Mouse (Mus musculus): ENCODE data around the gene Gm4869. TPM values are rescaled to one million over a fixed set of nuclear protein-coding genes. Genes with fewer than 3 reads are reported as not detected.
"Not testable (repeated sequence)": the region's sequence is repeated elsewhere in the genome, so short reads cannot be mapped to it uniquely, and the experiment has no call there.

The Gm4869 gene
- total RNA-seq, 2 experiments from 2014 or later: not detected

DNA sequence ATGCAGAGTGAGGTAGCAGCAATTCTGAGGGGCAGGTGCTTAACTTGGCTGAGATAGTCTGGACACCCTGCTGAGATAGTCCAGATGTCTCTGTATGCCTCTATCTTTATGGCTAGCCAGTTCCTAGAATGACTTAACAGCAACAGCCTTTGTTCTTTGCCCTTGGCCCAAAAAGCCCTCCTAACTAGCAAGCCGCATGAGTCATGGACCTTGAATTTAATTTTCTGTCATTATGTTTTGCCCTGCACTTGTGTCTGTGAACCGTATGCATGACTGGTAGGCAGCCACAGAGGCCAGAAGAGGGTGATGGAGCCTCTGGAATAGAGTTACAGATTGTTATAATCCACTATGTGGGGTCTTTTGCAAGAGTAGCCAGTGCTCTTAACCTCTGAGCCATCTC, 17.7 kb downstream of the Gm4869 start:
- not testable (repeated sequence) for ATAC-seq (replicated peaks; ENCODE audit: poor library complexity)

DNA sequence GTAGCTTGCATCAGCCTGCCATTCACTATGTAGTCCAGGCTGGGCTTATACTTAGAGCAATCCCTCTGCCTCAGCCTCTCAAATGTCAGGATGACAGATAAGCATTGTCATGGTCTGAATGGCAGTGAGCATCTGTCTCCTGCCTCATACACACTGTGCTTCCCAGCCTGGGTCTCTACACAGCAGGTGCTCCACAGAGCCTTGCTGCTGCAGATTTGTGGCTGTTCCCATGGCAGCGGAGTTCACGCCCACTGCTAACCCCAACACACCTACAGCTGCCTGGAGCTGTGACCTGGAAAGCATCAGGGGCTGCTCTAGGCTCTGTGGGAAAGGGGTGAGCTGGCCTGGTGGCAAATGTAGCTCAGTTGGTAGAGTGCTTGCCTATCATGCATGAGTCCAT, 19.5 kb downstream of the Gm4869 start:
- ATAC-seq (replicated peaks; ENCODE audit: poor library complexity): no peak

DNA sequence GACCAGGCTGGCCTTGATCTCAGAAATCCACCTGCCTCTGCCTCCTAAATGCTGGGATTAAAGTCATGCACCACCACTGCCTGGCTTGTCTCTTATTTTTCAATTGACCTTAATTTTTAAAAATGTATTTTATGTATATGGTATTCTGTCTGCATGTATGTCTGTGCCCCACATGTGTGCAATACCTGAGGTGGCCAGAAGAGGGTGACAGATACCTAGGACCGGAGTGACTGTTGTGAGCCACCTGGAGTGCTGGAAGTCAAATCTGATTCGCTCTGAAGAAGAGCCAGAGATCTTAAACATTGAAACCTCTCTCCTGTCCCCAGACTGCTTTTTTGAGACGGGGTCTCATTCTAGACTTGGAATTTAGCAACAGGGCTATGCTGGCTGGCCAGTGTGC, 26.9 kb downstream of the Gm4869 start:
- ATAC-seq (replicated peaks; ENCODE audit: poor library complexity): peak; percentile 89

DNA sequence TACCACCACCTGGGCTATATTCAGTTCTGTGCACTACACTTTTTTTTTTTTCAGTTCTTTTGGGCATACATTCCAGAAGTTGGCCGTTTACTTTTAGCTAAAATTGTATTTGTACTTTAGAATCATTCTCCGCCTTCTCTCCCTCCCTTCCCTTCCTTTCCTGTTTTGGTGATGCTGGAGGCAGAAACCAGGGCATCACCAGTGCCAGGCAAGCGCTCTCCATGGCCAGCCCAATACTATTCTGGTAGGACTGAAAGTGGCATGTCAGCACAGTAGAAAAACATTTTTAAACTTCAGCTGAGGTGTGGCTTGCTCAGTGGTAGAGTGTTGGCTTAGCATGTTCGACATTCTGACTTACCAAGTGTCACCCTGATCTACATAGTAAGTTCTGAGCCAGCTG, 36.0 kb downstream of the Gm4869 start:
- no peak for ATAC-seq (replicated peaks; ENCODE audit: poor library complexity)

DNA sequence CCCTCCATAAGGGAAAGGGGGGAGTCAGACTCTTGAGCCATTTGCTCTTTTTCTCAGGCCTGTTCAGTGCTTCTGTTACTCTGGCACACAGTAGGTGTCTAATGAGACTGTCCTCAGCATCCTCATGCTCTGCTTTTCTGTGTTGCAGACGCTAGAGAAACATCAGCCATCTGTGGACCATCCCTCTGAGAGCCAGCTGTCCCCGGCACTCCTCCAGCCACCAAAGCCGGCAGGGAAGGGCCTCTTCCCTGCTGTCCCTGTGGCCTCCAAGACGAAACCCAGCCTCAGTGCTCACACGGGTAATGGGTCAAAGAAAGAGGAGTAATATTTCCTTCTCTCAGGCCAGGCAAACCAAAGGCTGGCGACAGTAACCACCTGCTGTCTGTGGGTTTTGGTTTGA, 45.7 kb downstream of the Gm4869 start:
- ATAC-seq (replicated peaks; ENCODE audit: poor library complexity): no peak

DNA sequence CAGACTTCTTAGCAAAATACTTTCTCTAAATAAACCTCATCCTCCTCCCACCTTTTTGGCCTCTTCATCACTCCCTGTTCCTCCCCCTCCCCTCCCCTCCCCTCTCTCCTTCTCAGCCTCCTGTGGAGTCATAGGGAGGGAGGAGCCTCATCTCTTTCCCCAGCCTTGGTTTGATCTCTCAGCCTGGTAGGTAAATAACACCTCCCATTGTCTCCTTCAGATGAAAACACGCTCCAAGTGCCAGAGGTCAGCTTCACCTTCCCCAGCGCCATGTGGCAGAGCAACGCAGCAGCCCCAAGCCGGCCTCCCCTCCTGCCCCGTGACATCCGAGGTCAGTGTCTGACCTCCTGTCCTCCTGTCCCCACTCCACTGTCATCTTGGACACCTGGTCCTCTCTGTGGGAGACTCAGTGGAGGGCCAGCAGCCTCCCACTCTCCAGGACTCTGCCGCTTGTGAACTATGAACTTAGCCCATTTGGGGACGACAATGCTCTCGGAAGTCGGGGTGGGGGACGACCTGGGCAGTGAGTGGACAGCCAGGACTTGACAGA, 47.3 kb downstream of the Gm4869 start:
- ATAC-seq (replicated peaks; ENCODE audit: poor library complexity): no peak

DNA sequence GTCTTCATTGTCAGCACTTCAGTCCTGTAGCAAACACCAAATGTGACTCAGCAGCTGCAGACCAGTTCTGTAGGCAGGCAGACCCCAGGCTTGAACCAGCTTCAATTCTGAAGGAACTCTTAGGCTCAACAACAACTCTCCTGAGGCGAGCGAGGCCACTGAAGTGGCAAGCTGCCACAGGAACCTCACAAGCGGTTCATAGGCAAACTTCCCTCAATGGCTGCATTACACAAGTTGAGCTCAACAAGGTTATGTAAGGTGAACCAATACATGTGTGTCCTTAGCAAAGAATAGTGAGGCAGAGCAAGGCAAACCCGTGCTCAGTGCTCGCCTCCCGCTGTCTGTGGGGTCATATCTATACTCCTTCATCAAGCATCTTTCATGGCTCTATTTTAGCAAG, 52.7 kb downstream of the Gm4869 start:
- peak; percentile 16; the same call in 1 of the 2 replicates for ATAC-seq (replicated peaks; ENCODE audit: poor library complexity)

DNA sequence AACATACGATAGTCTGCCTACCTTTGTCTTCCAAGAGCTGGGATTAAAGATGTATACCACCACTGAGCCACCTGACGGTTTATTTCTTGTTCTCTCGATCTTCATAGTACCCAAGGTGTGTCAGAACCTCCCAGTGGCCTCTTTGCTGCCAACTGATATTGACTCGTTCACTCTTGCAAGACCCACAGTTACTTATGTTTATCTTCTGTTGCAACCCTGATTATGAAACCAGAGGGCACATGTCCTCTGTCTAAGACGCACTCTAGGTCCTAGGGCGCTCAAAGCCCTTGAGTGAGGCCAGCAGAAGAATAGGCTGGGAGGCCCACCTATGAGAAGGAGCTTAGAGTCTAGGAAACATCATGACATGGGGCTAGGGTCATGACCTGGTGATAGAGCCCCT, 55.3 kb downstream of the Gm4869 start:
- ATAC-seq (replicated peaks; ENCODE audit: poor library complexity): peak; percentile 27

DNA sequence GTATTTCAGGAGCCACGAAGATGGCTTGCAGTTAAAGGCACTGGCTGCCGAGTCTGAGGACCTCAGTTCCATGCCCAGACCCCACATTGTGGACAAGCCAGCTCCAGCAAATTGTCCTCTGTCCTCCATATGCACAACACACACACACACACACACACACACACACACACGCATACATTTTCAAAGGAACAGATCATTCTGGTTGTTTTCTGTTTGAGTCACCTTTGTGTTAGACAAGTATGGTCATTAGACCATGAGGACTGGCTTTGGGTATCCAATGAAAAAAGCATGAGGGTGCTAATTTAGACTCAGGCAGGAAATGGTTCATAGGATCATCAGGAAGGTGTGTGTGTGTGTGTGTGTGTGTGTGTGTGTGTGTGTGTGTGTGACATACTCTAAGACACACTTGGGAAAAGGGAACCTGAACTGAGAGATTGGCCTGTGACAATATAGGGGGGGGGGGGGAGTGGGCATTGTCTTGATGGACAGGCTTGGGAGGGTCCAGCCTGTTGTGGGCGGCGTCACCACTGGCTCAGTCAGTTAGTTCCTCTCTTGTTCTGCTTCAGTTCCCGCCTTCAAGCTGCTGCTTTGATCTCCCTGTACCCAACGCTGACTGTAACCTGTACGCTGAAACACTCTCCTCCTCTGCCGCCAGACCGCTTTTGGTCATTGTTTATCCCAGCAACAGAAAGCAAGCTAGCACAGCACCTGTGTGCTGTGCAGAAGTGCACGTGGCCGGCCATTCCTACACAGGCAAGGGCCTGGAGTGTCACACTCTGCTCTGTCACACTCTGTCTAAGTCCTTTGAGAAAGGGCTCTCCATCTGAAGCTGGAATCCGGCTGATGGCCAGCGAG, 56.8 kb downstream of the Gm4869 start:
- ATAC-seq (replicated peaks; ENCODE audit: poor library complexity): peak; percentile 31

DNA sequence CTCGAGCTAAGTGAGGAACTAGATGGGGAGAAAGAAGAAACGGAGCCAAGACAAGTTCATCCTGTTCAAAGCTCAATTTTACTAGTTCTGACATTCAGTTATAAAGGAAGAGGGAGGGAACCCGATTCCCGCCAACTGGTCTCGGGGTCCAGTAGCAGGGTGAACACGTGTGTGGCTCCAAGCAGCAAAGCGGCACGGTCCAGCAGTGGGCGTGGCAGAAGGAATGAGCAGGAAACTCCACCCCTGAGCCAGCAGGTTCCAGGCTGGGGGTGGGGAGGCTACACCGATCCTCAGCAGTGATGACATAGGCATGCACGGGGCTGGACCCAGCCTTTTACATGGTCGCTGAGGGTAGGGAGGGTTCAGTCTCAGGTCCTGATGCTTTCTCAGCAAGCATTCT, 57.5 kb downstream of the Gm4869 start:
- not testable (repeated sequence) for ATAC-seq (replicated peaks; ENCODE audit: poor library complexity)

DNA sequence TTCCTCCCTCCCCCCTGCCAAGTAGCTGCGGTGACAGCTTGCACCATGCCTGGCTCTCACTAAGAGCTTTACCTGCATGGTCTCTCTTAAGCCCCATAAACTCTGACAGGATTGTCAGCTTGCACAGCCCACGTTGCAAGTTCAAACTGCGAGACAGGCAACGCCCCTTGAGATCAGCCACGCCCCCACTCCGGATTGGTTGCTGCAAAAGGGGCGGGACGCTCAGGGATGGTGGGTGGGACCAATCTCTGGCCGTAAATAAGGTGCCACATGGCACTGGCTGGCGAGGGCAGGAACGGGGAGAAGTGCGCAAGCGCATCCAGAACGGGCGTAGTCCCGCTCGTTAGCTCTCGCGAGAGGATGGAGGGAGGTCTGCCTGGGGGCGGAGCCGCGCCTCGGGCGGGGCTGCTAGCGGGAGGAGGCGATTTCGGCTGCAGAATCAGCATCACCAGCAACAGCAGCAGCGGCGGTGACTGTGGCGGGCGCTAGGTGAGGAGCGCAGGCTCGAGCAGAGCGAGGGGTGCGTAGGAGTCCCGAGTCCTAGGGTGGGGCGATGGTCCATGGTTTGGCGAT, 59.8 kb downstream of the Gm4869 start, which contains the start of gene Chst12:
Gene Chst12 (plus strand): TSS at position 343 of the 573 bp plus-strand sequence.
- peak; percentile 62 for ATAC-seq (replicated peaks; ENCODE audit: poor library complexity)

DNA sequence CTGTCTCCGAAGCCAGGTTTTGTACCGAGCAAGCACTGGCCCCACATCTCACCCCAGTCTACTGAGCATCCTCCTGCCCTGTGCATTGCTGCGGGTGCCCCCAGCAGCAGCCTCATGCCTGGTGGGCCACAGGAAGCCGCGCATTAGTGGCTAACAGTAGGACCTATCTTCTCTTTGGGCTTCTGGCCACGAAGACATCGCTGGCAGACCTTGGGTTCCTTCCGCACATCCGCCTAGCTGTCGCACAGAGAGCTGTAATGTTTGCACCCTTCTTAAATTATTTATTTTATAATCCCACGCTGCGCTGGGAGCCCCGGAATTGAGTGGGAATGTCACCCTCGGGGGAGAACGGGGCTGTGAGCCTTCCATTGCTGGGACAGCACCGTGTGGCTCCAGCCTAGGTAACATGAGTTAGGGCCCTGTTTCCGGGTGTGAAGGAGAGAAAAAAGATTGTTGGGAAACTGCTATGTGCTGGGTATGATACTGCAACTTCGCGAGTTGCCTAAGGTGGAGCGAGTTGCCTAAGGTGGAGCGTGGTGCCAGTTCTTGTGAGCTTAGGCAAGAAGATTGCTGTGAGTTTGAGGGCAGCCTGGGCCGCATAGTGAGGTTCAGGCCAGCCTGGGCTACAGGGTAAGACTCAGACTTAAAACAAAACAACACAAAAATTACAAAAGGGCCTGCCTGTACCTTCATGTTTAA, 60.8 kb downstream of the Gm4869 start:
- peak; percentile 9 for ATAC-seq (replicated peaks; ENCODE audit: poor library complexity)

DNA sequence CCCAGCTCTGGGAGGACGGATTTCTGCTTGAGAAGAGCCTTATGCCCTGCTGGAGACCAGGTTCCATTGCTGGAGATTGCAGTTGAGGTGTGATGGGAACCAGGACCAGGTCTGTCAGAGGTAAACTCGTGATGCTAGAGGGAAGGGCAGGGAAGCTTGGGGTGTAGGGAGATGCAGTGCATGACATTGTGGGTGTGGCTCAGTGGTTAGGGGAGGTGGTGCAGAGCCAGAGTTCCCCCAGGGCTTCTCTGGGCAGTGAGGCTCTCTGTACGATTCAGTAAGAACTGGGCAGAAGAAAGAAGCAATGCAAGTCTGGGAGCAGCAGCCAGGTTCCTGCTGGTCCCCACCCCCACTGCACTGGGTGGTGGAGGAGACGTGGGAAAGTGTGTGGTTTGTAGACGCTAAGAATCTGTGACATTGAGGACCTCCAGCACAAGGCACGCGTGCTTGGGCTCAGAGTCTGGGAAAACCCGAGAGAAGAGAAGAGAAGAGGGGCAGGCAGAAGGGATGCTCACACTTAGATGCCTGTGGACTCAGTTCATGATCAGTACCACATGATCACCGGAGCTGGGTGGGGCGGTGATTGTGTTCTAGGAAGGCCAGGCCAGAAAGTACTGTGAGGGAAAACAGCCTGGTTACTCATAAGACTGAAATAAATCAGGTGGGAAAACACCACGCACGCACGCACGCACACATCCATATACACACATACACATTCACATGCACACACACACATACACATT, 62.2 kb downstream of the Gm4869 start:
- no peak for ATAC-seq (replicated peaks; ENCODE audit: poor library complexity)

DNA sequence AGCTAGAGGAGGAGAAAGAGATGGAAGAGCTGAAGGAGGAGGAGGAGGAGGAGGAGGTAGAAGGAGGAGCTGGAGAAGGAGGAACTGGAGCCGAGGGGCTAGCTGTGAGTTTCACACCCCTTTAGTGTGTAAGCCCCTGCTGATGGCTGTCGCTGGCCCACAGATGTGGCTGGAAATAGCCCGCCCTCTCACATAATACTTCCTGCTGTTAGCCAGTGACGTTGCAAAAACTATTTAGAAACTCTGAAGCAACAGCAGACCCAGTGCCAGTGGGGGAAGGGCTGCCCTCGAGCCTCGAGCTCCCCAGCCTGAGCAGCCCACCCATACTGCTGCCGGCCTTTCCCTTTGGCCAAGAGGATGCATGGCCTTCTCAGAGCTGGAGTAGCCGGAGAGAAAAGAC, 63.2 kb downstream of the Gm4869 start:
- peak; percentile 42 for ATAC-seq (replicated peaks; ENCODE audit: poor library complexity)

DNA sequence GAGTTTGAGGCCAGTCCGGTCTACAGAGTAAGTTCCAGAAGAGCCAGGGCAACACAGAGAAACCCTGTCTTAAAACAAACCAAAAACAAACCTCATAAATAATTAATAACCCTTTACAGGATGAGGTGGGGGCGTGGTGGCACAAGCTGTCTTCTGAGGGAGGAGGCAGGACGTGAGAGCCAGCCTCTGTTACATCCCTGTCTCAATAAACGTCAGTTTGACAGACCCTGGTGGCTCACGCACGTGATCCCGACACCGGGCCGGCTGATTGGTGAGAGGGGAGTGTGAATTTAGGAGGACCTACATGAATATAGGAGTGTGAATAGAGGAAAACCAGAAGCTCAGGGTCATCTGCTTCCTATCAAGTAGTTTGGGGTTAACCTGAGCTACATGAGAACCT, 63.8 kb downstream of the Gm4869 start:
- ATAC-seq (replicated peaks; ENCODE audit: poor library complexity): no peak

DNA sequence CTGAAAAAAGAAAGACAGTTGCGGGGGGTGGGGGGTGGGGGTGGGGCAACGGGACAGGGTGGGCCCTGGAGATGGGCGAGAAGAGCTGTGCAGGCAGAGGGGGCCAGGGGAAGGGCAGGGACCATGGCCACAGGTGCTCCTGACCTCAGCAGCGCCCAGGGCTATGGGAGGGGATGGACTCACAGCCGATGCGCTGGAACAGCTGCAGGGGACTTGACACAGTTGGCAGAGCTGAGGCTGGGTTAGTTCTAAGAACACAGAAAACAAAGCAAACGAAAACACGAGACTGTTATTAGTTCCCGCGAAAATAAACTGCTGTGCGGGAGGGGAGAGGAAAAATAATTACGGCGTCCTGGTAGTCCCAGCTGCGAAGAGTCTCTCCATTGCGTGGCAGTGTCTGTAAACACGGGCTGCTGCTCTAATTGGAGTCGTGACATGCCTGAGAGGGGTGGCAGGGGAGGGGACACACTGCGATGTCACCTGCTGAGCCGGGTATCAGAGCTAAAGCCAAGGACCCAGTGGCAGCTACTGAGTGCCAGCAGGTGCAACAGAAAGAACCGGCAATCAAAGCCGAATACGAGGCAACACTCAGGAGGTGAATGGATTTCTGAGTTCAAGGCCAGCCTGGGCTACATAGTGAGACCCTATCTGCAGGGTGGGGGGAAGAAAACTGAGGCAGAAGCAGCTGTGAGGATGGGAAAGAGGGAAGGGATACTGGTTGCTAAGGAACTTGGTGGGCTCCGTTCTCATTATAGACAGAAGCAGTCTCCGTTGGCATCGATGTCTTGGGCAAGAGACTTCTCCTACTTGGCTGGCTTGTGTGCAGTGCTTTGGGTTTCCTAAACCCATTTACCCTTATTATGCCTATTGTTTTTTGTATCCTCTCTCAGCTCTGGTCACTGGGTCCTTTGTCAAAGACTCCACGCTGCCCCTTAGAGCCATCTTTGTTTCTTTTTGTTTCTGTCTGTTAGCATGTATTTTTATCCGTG, 64.9 kb downstream of the Gm4869 start:
- ATAC-seq (replicated peaks; ENCODE audit: poor library complexity): no peak

DNA sequence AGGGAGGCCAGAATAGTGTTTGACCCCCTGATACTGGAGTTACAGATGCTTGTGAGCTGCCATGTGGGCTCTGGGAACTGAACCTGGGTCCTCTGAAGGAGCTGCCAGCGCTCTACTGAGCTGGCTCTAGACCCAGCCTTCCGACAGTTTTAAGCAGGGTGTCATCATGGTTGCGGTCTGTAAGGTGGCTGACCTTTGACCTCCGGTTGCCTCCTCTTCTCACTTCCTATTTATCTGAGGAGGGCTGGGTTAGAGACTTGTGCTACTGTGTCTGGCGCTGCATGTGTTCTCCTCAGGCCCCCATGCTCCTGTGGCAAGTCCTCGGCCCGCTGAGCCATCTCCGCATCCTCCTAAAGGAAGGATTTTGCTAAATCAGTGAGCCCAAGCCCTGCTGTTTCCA, 68.5 kb downstream of the Gm4869 start:
- peak; percentile 62 for ATAC-seq (replicated peaks; ENCODE audit: poor library complexity)

DNA sequence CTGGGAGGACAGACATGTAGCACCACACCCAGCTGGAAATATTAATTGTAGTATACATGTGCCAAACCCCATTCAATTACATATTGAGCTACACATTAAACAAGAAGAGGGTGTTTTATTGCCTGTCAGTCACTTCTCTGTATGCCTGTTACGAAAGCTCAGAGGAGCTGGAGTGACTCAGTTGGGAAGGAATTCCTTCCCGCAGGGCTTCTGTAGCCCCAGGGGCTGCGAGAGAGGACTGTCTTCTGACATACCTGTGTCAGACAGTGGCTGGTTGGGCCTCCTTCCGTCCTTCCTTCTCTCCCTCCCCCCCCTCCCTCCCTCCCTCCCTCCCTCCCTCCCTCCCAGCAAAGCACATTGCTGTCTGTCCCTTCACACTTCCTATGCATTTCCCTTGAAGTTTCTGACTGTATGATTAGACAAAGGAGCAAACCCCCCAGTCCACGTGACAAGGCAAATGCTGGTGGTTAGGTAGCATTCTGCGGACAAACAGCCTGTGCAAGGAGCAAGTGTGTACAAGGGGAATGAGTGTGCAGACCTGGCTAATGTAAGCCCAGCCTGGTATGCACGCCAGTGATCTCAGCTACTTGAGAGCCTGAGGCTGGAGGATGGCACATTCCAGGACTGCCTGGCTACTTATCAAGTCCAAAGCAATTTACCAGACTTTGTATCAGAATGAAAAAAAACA, 69.5 kb downstream of the Gm4869 start:
- ATAC-seq (replicated peaks; ENCODE audit: poor library complexity): peak; percentile 35; the same call in 1 of the 2 replicates
